Mouse (Mus musculus): Measurements from ENCODE around the gene Flt3l. TPM values are rescaled to one million over a fixed set of nuclear protein-coding genes. Genes with fewer than 3 reads are reported as not detected.
"Not testable (repeated sequence)": the region's sequence is repeated elsewhere in the genome, so short reads cannot be mapped to it uniquely, and the experiment has no call there.

Gene Flt3l
- total RNA-seq, 2 experiments from 2014 or later: 2.4 to 3.2 TPM

GRCm38 (mm10) chr7:45127700-45128224 lies 8.5 kb downstream of the Flt3l start:
- DNase-seq (ENCODE audit: low spot score in 2 of 2): no peak
- intact Hi-C loops (cut with DNase I): no loop called here

- DNase-seq (ENCODE audit: low spot score in 2 of 2): no peak
These were observed 9.2 kb downstream of the Flt3l start for GRCm38 (mm10) chr7:45126844-45127699.

GRCm38 (mm10) chr7:45126147-45126843 lies 9.9 kb downstream of the Flt3l start:
- intact Hi-C loops (cut with DNase I): no loop called here

More at GRCm38 (mm10) chr7:45126844-45127699, 9.2 kb downstream of the Flt3l start:
- intact Hi-C loops (cut with DNase I): no loop called here

GRCm38 (mm10) chr7:45125649-45126048 lies 10.6 kb downstream of the Flt3l start:
- DNase-seq (ENCODE audit: low spot score in 2 of 2); intact Hi-C loops (cut with DNase I): not testable (repeated sequence)

More at GRCm38 (mm10) chr7:45126147-45126843, 9.9 kb downstream of the Flt3l start:
- DNase-seq (ENCODE audit: low spot score in 2 of 2): no peak

GRCm38 (mm10) chr7:45125144-45125600 lies 11.1 kb downstream of the Flt3l start:
- peak in 1 of 2 experiments; percentile 55 for DNase-seq (ENCODE audit: low spot score in 2 of 2)
- intact Hi-C loops (cut with DNase I): no loop called here

GRCm38 (mm10) chr7:45124224-45125143 lies 11.7 kb downstream of the Flt3l start, which contains the start of gene Rps11:
Rps11 (minus strand) TSS chr7:45124439.
- peak; percentile 99 for DNase-seq (ENCODE audit: low spot score in 2 of 2)
- intact Hi-C loops (cut with DNase I): loop anchor here (5.0 kb wide), 1 partner anchor 42 kb away; no protein-coding TSS in a partner anchor

- DNase-seq (ENCODE audit: low spot score in 2 of 2): no peak
These were observed 13.1 kb downstream of the Flt3l start for GRCm38 (mm10) chr7:45123186-45123570.

GRCm38 (mm10) chr7:45122561-45123185 lies 13.6 kb downstream of the Flt3l start:
- intact Hi-C loops (cut with DNase I): loop anchor here (5.0 kb wide), 1 partner anchor 40 kb away; no protein-coding TSS in a partner anchor
- no peak for DNase-seq (ENCODE audit: low spot score in 2 of 2)

More at GRCm38 (mm10) chr7:45123186-45123570, 13.1 kb downstream of the Flt3l start:
- intact Hi-C loops (cut with DNase I): loop anchor here (5.0 kb wide), 1 partner anchor 41 kb away; no protein-coding TSS in a partner anchor

GRCm38 (mm10) chr7:45121966-45122365 lies 14.3 kb downstream of the Flt3l start:
- no peak for DNase-seq (ENCODE audit: low spot score in 2 of 2)
- intact Hi-C loops (cut with DNase I): loop anchor here (5.0 kb wide), 1 partner anchor 40 kb away; no protein-coding TSS in a partner anchor

- intact Hi-C loops (cut with DNase I): loop anchor here (5.0 kb wide), 1 partner anchor 39 kb away; no protein-coding TSS in a partner anchor
- DNase-seq (ENCODE audit: low spot score in 2 of 2): no peak
These were observed 14.8 kb downstream of the Flt3l start for GRCm38 (mm10) chr7:45121404-45121803.

GRCm38 (mm10) chr7:45119780-45120709 lies 16.2 kb downstream of the Flt3l start:
- no peak for DNase-seq (ENCODE audit: low spot score in 2 of 2)
- intact Hi-C loops (cut with DNase I): loop anchor here (5.0 kb wide), 1 partner anchor 38 kb away; no protein-coding TSS in a partner anchor

- intact Hi-C loops (cut with DNase I): no loop called here
- DNase-seq (ENCODE audit: low spot score in 2 of 2): no peak
These were observed 17.9 kb downstream of the Flt3l start for GRCm38 (mm10) chr7:45118336-45118735.

- intact Hi-C loops (cut with DNase I): no loop called here
- DNase-seq (ENCODE audit: low spot score in 2 of 2): no peak
These were observed 18.7 kb downstream of the Flt3l start for GRCm38 (mm10) chr7:45117566-45117965.

- DNase-seq (ENCODE audit: low spot score in 2 of 2): no peak
- intact Hi-C loops (cut with DNase I): no loop called here
These were observed 22.8 kb downstream of the Flt3l start for GRCm38 (mm10) chr7:45113476-45113875.

- intact Hi-C loops (cut with DNase I): no loop called here
- no peak for DNase-seq (ENCODE audit: low spot score in 2 of 2)
These were observed 23.7 kb downstream of the Flt3l start for GRCm38 (mm10) chr7:45112529-45112928.

- intact Hi-C loops (cut with DNase I): no loop called here
- DNase-seq (ENCODE audit: low spot score in 2 of 2): no peak
These were observed 24.3 kb downstream of the Flt3l start for GRCm38 (mm10) chr7:45111940-45112339.

GRCm38 (mm10) chr7:45110089-45110488 lies 26.1 kb downstream of the Flt3l start:
- DNase-seq (ENCODE audit: low spot score in 2 of 2); intact Hi-C loops (cut with DNase I): not testable (repeated sequence)
